Mouse (Mus musculus) embryonic facial prominence, embryonic 15.5 days (tissue): Measurements from ENCODE around the gene Zfp839. TPM values are rescaled to one million over a fixed set of nuclear protein-coding genes. Genes with fewer than 3 reads are reported as not detected.

Experiments
- ATAC-seq: fragments of 200-750 bp; cut with Nextera tagmentation; 2 replicates; pipeline ENCODE4 v1.8.0; 2017; ENCODE audit warnings: low read depth, moderate TSS enrichment; ENCODE audit not compliant: insufficient number of reproducible peaks, low FRiP score, low TSS enrichment
- H3K27ac ChIP-seq: fragments of 300-500 bp; sonication (generic); replicated peaks from 2 replicates; pipeline ENCODE4 v1.5.1; 2015; ENCODE audit warnings: mild to moderate bottlenecking, inconsistent platforms
- H3K27me3 ChIP-seq: fragments of 300-500 bp; sonication (generic); 2 replicates; pipeline ENCODE4 v1.6.1; 2015; ENCODE audit warnings: inconsistent platforms
- H3K36me3 ChIP-seq: fragments of 300-500 bp; sonication (generic); 2 replicates; pipeline ENCODE4 v1.6.1; 2015; ENCODE audit warnings: mild to moderate bottlenecking, inconsistent platforms
- H3K4me1 ChIP-seq: fragments of 300-500 bp; sonication (generic); 2 replicates; pipeline ENCODE4 v1.6.1; 2015; ENCODE audit warnings: inconsistent platforms
- H3K4me2 ChIP-seq: fragments of 300-500 bp; sonication (generic); replicated peaks from 2 replicates; pipeline ENCODE4 v1.6.1; 2015; ENCODE audit warnings: mild to moderate bottlenecking, inconsistent platforms
- H3K4me3 ChIP-seq: fragments of 300-500 bp; sonication (generic); replicated peaks from 2 replicates; pipeline ENCODE4 v1.5.1; 2015; ENCODE audit warnings: mild to moderate bottlenecking, inconsistent platforms
- H3K9ac ChIP-seq: fragments of 300-500 bp; sonication (generic); 2 replicates; pipeline ENCODE4 v1.6.1; 2015; ENCODE audit warnings: inconsistent platforms
- H3K9me3 ChIP-seq: fragments of 300-500 bp; sonication (generic); replicated peaks from 2 replicates; pipeline ENCODE4 v1.6.1; 2016; ENCODE audit warnings: inconsistent platforms
- WGBS: fragments of 180-500 bp; shearing (Covaris S2); methylation state at CpG from one replicate; pipeline ENCODE4 v1.1.7; 2015; 5-methylcytosine and 5-hydroxymethylcytosine counted together
- polyA plus RNA-seq: library from polyadenylated mRNA; unstranded; fragments of >200 nt; fragmentation: Nextera tagmentation; extraction: Ambion mirVana; gene quantifications from 2 replicates; pipeline ENCODE4 v1.2.1, GENCODE M21; 2015

Zfp839 gene
- polyA plus RNA-seq, 1 experiment from 2014 or later, result 8.0 TPM

DNA sequence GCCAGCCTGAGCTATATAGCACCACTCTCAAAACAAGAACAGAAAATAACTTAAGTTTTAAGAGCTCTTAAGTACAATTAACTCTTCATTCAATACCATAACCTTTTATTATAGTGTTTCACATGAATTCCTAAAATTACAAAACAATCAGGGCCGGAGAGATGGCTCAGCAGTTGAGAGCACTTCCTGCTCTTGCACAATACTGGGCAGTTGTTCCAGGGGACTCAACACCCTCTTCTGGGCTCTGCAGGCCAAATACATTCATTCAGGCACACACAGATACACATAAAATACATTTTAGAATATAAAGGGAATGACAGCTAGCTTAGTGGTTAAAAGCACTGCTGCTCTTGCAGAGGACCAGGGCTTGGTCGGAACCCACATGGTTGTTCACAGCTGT is 33.2 kb upstream of the Zfp839 start:
- Histone ChIP-seq H3K27ac (no peak overlapping the region), H3K36me3 (peaks cover 13% of the 10 kb centered on the region; the same call in 1 of the 2 replicates), H3K4me2 (no peak overlapping the region), H3K9me3 (no peaks in the 10 kb centered on the region), H3K4me3 (no peak overlapping the region), H3K4me1 (no peaks in the 10 kb centered on the region), H3K27me3 (no peaks in the 10 kb centered on the region), H3K9ac (no peak overlapping the region)
- no peak for ATAC-seq
- 89% methylated on average over 2 of the region's 2 CpGs for WGBS

DNA sequence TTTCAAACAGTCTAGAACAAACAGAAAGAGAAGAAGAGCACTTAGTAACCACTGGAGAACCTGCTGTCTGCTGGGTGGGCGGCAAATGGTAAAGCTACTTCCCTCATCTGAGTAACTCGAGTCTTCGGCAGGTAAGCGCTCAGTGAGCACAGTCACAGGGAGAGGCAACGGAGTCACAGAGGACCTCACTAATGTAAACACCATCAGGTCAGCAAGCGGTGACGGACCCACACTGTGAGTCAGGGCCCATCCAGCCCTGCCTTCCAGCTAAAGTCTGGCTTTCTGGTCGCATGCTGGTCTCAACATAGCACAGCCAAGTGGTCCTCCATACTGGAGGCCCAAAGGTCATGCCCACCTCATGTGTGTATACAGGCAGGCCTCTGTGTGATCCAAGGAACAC is 30.7 kb upstream of the Zfp839 start:
- Histone ChIP-seq H3K4me1 (no peaks in the 10 kb centered on the region), H3K4me3 (no peak overlapping the region), H3K36me3 (0 out of 2 replicates have a peak, but pooled peaks cover 4% of the 10 kb centered on the region), H3K9ac (no peak overlapping the region), H3K9me3 (no peaks in the 10 kb centered on the region), H3K4me2 (no peak overlapping the region), H3K27ac (no peak overlapping the region), H3K27me3 (no peaks in the 10 kb centered on the region)
- ATAC-seq, result no peak
- 82% methylated on average over 8 of the region's 8 CpGs for WGBS

DNA sequence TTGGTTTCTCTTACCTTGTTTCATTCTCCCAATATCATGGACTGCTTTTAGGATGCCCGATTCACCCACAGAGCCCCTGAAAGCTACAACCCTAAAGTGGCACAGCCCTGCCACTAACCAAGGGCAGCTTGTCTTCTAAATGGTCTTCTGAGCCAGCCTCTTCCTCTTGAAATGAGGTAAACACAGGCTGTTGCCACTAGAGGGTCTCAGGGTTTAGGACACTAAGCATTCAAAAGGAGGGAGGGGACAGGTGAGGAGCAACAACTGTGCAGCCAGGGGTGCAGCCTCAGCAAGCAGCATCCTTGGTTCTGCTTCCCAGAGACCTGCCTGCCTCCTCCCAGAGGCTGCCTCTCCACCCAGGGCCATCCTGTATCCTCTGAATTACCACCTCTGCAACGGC is 28.3 kb upstream of the Zfp839 start:
- Histone ChIP-seq H3K36me3 (no peaks in the 10 kb centered on the region), H3K27me3 (no peaks in the 10 kb centered on the region), H3K4me1 (no peaks in the 10 kb centered on the region), H3K9ac (no peak overlapping the region), H3K27ac (no peak overlapping the region), H3K4me2 (no peak overlapping the region), H3K4me3 (no peak overlapping the region), H3K9me3 (no peaks in the 10 kb centered on the region)
- ATAC-seq, result no peak
- WGBS, result 89% methylated on average over 2 of the region's 2 CpGs

GRCm38 (mm10) chr12:110822366-110822765 is 27.7 kb upstream of the Zfp839 start:
- H3K36me3 ChIP-seq, result no peaks in the 10 kb centered on the region
- no peaks in the 10 kb centered on the region for H3K4me1 ChIP-seq
- no peak overlapping the region for H3K9ac ChIP-seq
- H3K4me3 ChIP-seq, result no peak overlapping the region
- no peaks in the 10 kb centered on the region for H3K27me3 ChIP-seq
- no peak overlapping the region for H3K27ac ChIP-seq
- H3K4me2 ChIP-seq, result no peak overlapping the region
- WGBS, result 86% methylated on average over 7 of the region's 7 CpGs
- no peaks in the 10 kb centered on the region for H3K9me3 ChIP-seq
- ATAC-seq, result no peak

- H3K4me1 ChIP-seq, result no peaks in the 10 kb centered on the region
- no peaks in the 10 kb centered on the region for H3K36me3 ChIP-seq
- no peak overlapping the region for H3K9ac ChIP-seq
- no peaks in the 10 kb centered on the region for H3K27me3 ChIP-seq
- no peak overlapping the region for H3K27ac ChIP-seq
- ATAC-seq, result no peak
- 94% methylated on average over 4 of the region's 4 CpGs for WGBS
- H3K4me2 ChIP-seq, result no peak overlapping the region
- H3K4me3 ChIP-seq, result no peak overlapping the region
- no peaks in the 10 kb centered on the region for H3K9me3 ChIP-seq
Measured at GRCm38 (mm10) chr12:110828908-110829307, 21.1 kb upstream of the Zfp839 start.

DNA sequence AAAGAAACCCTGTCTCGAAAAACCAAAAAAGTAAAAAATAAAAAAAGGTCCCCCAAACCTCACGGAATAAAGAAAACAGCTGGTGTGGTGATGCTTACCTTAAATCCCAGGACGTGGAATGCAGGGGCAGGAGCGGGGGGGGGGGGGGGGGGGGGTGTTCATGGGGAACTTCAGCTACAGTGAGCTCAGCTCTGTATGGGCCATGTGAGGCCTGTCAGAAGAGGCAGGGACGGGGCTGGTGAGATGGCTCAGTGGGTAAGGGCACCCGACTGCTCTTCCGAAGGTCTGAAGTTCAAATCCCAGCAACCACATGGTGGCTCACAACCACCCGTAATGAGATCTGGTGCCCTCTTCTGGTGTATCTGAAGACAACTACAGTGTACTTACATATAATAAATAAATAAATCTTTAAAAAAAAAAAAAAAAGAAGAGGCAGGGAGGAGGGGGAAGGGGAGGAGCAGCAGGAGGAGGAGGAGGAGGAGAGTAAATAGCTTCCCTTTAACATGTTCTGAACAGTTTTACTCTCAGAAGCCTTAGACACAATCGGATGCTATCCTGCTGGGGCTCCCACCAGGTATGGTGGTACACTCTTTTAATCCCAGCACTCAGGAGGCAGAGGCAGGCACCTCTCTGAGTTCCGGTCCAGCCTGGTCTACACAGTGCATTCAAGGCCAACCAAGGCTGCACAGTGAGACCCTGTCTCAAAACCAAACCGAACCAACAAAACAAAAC is 19.6 kb upstream of the Zfp839 start:
- Histone ChIP-seq H3K27ac (no peak overlapping the region), H3K27me3 (no peaks in the 10 kb centered on the region), H3K4me2 (no peak overlapping the region), H3K4me1 (no peaks in the 10 kb centered on the region), H3K9ac (no peak overlapping the region), H3K9me3 (no peaks in the 10 kb centered on the region), H3K4me3 (no peak overlapping the region), H3K36me3 (no peaks in the 10 kb centered on the region)
- no peak for ATAC-seq
- 78% methylated on average over 9 of the region's 11 CpGs for WGBS

GRCm38 (mm10) chr12:110835182-110835581 is 14.9 kb upstream of the Zfp839 start:
- H3K4me2 ChIP-seq, result no peak overlapping the region
- no peak for ATAC-seq

GRCm38 (mm10) chr12:110836729-110837128 is 13.3 kb upstream of the Zfp839 start:
- Histone ChIP-seq H3K27me3 (no peaks in the 10 kb centered on the region), H3K36me3 (no peaks in the 10 kb centered on the region), H3K27ac (peak overlapping the region; percentile 35; the same call in 1 of the 2 replicates), H3K4me1 (peaks cover 14% of the 10 kb centered on the region), H3K9me3 (no peaks in the 10 kb centered on the region), H3K9ac (no peak overlapping the region), H3K4me3 (no peak overlapping the region), H3K4me2 (no peak overlapping the region)
- WGBS, result 35% methylated on average over 6 of the region's 6 CpGs
- ATAC-seq, result no peak

More at GRCm38 (mm10) chr12:110835182-110835581, 14.9 kb upstream of the Zfp839 start:
- Histone ChIP-seq H3K9me3 (no peaks in the 10 kb centered on the region), H3K27ac (no peak overlapping the region), H3K36me3 (no peaks in the 10 kb centered on the region), H3K4me3 (no peak overlapping the region), H3K9ac (no peak overlapping the region), H3K4me1 (peaks cover 14% of the 10 kb centered on the region), H3K27me3 (no peaks in the 10 kb centered on the region)
- WGBS, result 99% methylated on average over 3 of the region's 3 CpGs

- 28% methylated on average over 5 of the region's 5 CpGs for WGBS
- no peaks in the 10 kb centered on the region for H3K27me3 ChIP-seq
- no peak overlapping the region for H3K4me3 ChIP-seq
- peaks cover 14% of the 10 kb centered on the region for H3K4me1 ChIP-seq
- no peak for ATAC-seq
- H3K27ac ChIP-seq, result peak overlapping the region; percentile 35
- no peak overlapping the region for H3K4me2 ChIP-seq
- H3K9me3 ChIP-seq, result no peaks in the 10 kb centered on the region
- no peak overlapping the region for H3K9ac ChIP-seq
- no peaks in the 10 kb centered on the region for H3K36me3 ChIP-seq
Measured at GRCm38 (mm10) chr12:110837192-110837841, 12.7 kb upstream of the Zfp839 start.

GRCm38 (mm10) chr12:110837850-110838249 is 12.2 kb upstream of the Zfp839 start:
- H3K36me3 ChIP-seq, result no peaks in the 10 kb centered on the region
- peaks cover 14% of the 10 kb centered on the region for H3K4me1 ChIP-seq
- no peak overlapping the region for H3K4me2 ChIP-seq
- no peak overlapping the region for H3K27ac ChIP-seq
- H3K27me3 ChIP-seq, result no peaks in the 10 kb centered on the region
- no peak for ATAC-seq
- WGBS, result 81% methylated on average over 8 of the region's 8 CpGs
- no peak overlapping the region for H3K9ac ChIP-seq
- no peak overlapping the region for H3K4me3 ChIP-seq
- no peaks in the 10 kb centered on the region for H3K9me3 ChIP-seq

DNA sequence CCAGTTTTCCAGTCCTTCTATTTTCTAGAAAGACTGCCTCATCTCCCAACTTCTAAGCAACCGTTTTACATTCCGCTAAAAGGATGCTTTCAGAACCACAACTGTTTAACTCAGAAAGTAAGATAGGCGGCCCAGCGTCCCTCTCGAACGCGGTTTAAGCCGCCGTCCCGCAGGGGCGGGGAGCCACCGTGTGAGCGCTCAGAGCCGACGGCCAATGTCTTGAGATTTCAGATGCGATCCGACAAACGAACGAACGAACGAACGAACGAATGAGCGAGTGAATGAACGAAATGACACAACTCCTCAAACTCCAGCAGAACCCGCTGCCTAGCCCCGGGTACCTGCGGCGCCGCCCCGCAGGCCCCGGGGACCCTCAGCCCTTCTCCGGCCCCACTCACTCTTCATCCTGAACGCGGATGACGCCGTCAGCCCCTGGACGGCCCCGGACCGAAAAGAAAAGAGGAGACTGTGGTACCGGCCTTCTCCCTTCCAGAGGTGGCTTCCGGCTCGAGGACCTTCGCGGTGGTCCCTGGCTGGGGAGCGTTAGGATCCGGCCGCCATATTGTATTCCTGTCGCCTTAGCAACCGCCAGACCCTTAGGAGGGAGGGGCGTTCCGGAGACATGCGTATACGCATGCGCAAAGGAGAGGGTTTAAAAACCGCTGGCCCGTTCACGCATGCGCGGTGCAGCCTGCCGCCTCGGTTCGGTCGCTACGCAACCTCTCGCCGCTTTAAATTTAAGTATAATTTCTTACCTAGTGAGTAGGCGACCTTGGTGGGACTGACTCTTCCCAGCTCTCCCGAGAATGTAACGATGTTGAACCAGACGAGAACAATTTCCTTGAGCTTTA is 9.5 kb upstream of the Zfp839 start, which contains the start of gene Mok:
Gene Mok (minus strand): TSS at position 592 of the 851 bp plus-strand sequence.
- peak within 1 kb of the TSS; percentile 60 for H3K4me2 ChIP-seq
- H3K9ac ChIP-seq, result peak within 1 kb of the TSS; percentile 49
- H3K4me1 ChIP-seq, result peaks cover 23% of the 10 kb centered on the region
- H3K36me3 ChIP-seq, result no peaks in the 10 kb centered on the region
- ATAC-seq, result peak; percentile 80
- H3K27ac ChIP-seq, result peak within 1 kb of the TSS; percentile 60
- no peaks in the 10 kb centered on the region for H3K27me3 ChIP-seq
- WGBS, result under 1% methylated on average over 71 of the region's 71 CpGs
- H3K9me3 ChIP-seq, result no peaks in the 10 kb centered on the region
- H3K4me3 ChIP-seq, result peak within 1 kb of the TSS; percentile 76
